13 mouse cellular contexts compared by ENCODE assay signal in the genomic region with DNA sequence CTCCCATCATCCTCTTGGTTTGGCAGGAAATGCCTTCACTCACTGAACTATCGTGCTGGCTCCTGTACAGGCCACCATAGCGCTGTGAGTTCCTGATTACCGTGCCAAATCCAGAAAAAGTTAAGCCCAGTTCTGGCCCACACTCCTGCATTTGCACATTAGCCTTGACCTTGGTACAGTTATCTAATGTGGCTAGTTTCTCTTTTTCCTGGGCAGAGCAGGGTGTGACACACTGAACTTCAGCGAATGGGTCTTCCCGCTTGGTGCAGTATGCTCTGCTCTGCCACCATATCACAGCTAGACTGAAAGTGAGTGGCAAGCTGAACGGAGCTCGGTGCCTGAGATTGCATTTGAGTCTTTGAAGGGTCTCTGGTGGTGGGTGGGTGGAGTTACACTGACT. TPM values are rescaled to one million over a fixed set of nuclear protein-coding genes. Genes with fewer than 3 reads are reported as not detected.
DNase-seq lines count a peak whose midpoint lies in the region; ATAC-seq and TF ChIP-seq lines count a peak whose summit lies in the region.
"Had no signal": no experiment of that assay in that cellular context is flagged by ENCODE, and none has a peak within 500 bp of the region (broad histone marks: within the 10 kb centered on the region; RNA-seq: fewer than 3 reads in every experiment).

No protein-coding gene starts in this region.

- DNase-seq in embryonic facial prominence, embryonic 14.5 days (ENCODE audit: low spot score): no peak
- DNase-seq in embryonic facial prominence, embryonic 10.5 days (ENCODE audit: low spot score): no peak
- DNase-seq in kidney, adult 9 months: peak; percentile 89
- DNase-seq in kidney, postnatal 4 days: no peak
- peak; percentile 60 for DNase-seq in ovary, adult 18-20 months (ENCODE audit: low spot score)
- no peak for DNase-seq in ovary, postnatal 36 days (ENCODE audit: low spot score)
- no peak for DNase-seq in stomach, postnatal 0 days (ENCODE audit: low spot score)
- DNase-seq in spleen, postnatal 36 days (ENCODE audit: low spot score in 2 of 2): no peak
- DNase-seq: cerebellum, adult 11 months; heart, postnatal 36 days; lung, adult 18-20 months had no signal

- H3K27ac ChIP-seq in embryonic facial prominence, embryonic 14.5 days (replicated peaks; ENCODE audit: low read depth, low read length): no peak overlapping the region
- H3K27ac ChIP-seq in embryonic facial prominence, embryonic 10.5 days (replicated peaks): no peak overlapping the region
- no peak overlapping the region for H3K27ac ChIP-seq in stomach, postnatal 0 days (replicated peaks)

- WGBS in embryonic facial prominence, embryonic 14.5 days: 71% methylated on average over 7 of the region's 7 CpGs
- WGBS in embryonic facial prominence, embryonic 10.5 days: 82% methylated on average over 7 of the region's 7 CpGs
- 63% methylated on average over 7 of the region's 7 CpGs for WGBS in stomach, postnatal 0 days

- no peak for TF ChIP-seq EP300 in stomach, postnatal 0 days (optimal IDR thresholded peaks at IDR 0.05)

- TF ChIP-seq CTCF in stomach, postnatal 0 days (IDR thresholded peaks at IDR 0.05; ENCODE audit: low read depth): peak; percentile 18; the same call in 1 of the 2 replicates

- H3K9ac ChIP-seq in embryonic facial prominence, embryonic 14.5 days (ENCODE audit: low read depth, low read length): no peak overlapping the region
- H3K9ac ChIP-seq in stomach, postnatal 0 days (ENCODE audit: low read length): no peak overlapping the region

- no peak overlapping the region for H3K4me2 ChIP-seq in embryonic facial prominence, embryonic 14.5 days (ENCODE audit: low read depth, low read length)
- no peak overlapping the region for H3K4me2 ChIP-seq in stomach, postnatal 0 days (replicated peaks; ENCODE audit: low read depth)

- no peaks in the 10 kb centered on the region; the same call in 1 of the 2 replicates for H3K4me1 ChIP-seq in embryonic facial prominence, embryonic 14.5 days (ENCODE audit: control insufficient read depth, insufficient read depth, low read length)
- peaks cover 5% of the 10 kb centered on the region for H3K4me1 ChIP-seq in embryonic facial prominence, embryonic 10.5 days
- H3K4me1 ChIP-seq in stomach, postnatal 0 days (replicated peaks; ENCODE audit: control insufficient read depth, insufficient read depth): no peaks in the 10 kb centered on the region

- H3K36me3 ChIP-seq in embryonic facial prominence, embryonic 14.5 days (ENCODE audit: control insufficient read depth, insufficient read depth, low read length): no peaks in the 10 kb centered on the region
- no peaks in the 10 kb centered on the region for H3K36me3 ChIP-seq in embryonic facial prominence, embryonic 10.5 days (replicated peaks)
- H3K36me3 ChIP-seq in stomach, postnatal 0 days (ENCODE audit: control insufficient read depth, insufficient read depth, low read length): no peaks in the 10 kb centered on the region; the same call in 1 of the 2 replicates

- ATAC-seq in embryonic facial prominence, embryonic 14.5 days (ENCODE audit: low read depth): peak; percentile 41; the same call in 1 of the 2 replicates
- ATAC-seq in stomach, postnatal 0 days (ENCODE audit: low FRiP score, low TSS enrichment): no peak
- ATAC-seq: activated CD4-positive, CD25-positive, alpha-beta regulatory T cell, adult 4 months had no signal

- no peaks in the 10 kb centered on the region for H3K27me3 ChIP-seq in embryonic facial prominence, embryonic 14.5 days (replicated peaks; ENCODE audit: control insufficient read depth, insufficient read depth, low read length)
- no peaks in the 10 kb centered on the region for H3K27me3 ChIP-seq in embryonic facial prominence, embryonic 10.5 days (replicated peaks; ENCODE audit: low read depth, poor library complexity, severe bottlenecking)
- H3K27me3 ChIP-seq in stomach, postnatal 0 days (ENCODE audit: control insufficient read depth, insufficient read depth, low read length): no peaks in the 10 kb centered on the region

- no peaks in the 10 kb centered on the region for H3K9me3 ChIP-seq in embryonic facial prominence, embryonic 14.5 days (ENCODE audit: control insufficient read depth, low read length)
- no peaks in the 10 kb centered on the region for H3K9me3 ChIP-seq in embryonic facial prominence, embryonic 10.5 days
- no peaks in the 10 kb centered on the region for H3K9me3 ChIP-seq in stomach, postnatal 0 days (ENCODE audit: control insufficient read depth, low read length)

- no peak overlapping the region for H3K4me3 ChIP-seq in embryonic facial prominence, embryonic 14.5 days (ENCODE audit: low read depth, low read length)
- no peak overlapping the region for H3K4me3 ChIP-seq in embryonic facial prominence, embryonic 10.5 days
- no peak overlapping the region for H3K4me3 ChIP-seq in stomach, postnatal 0 days (ENCODE audit: low read depth, low read length)
- H3K4me3 ChIP-seq: myocyte had no signal

RNA-seq across cellular contexts. Expression of a gene that starts 55.8 kb away (rescaled TPM):
- polyA plus RNA-seq in embryonic facial prominence, embryonic 14.5 days (2014; fragmentation: Nextera tagmentation; extraction: Ambion mirVana): 28.1 and 31.7 TPM in 2 replicates
- 18.9 and 19.1 TPM in 2 replicates for polyA plus RNA-seq in embryonic facial prominence, embryonic 10.5 days (2016; fragmentation: Nextera tagmentation; extraction: Ambion mirVana)
- polyA plus RNA-seq in stomach, postnatal 0 days (2015; fragmentation: Nextera tagmentation; extraction: Ambion mirVana): 7.2 and 7.5 TPM in 2 replicates

Comparison
In these comparisons a context has a peak if more than half of its experiments do, and no peak if none do; other contexts are left out.
1. DNase-seq: peak in kidney, adult 9 months (single experiment) and ovary, adult 18-20 months (single experiment); none in embryonic facial prominence, embryonic 14.5 days (single experiment), embryonic facial prominence, embryonic 10.5 days (single experiment), kidney, postnatal 4 days (0 of 2), ovary, postnatal 36 days (single experiment), stomach, postnatal 0 days (single experiment) and spleen, postnatal 36 days (0 of 2).